10 mouse cellular contexts compared by ENCODE assay signal in the genomic region with DNA sequence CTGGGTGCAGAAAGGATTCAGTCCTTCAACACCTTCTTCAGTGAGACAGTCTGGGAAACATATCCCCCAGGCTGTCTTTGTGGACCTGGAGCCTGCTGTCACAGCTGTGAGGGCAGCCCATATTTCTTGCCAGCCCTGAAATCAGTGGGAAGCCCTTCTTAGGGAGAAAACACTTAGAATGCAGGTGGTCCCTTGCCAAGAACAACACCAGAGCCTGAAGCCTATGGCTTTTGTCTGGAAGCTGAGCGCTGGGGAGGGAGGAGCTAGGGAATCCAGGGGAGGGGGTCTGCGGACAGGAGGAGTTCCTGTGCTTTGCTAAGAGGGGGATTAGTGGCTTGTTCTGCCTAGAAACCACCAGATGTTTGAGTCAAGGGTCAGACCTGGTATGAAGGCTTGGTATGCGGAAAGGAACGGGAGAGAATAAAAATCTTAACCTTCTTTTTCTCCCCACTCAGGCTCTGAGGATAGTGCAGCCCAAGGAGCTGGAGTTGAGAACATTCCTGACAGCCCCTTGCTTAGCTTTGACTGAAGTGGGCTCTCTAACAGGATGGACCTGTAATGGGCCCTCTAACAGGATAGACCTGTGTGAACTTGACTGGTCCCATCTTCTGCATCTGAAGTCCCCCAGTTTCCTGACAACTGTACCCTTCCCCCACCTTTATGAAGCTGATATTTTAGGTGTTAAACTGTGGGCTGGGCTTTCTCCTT. TPM values are rescaled to one million over a fixed set of nuclear protein-coding genes. Genes with fewer than 3 reads are reported as not detected.
DNase-seq lines count a peak whose midpoint lies in the region; ATAC-seq and TF ChIP-seq lines count a peak whose summit lies in the region.
"Had no signal": no experiment of that assay in that cellular context is flagged by ENCODE, and none has a peak within 500 bp of the region (broad histone marks: within the 10 kb centered on the region; RNA-seq: fewer than 3 reads in every experiment).

No protein-coding gene starts in this region.

- no peak for TF ChIP-seq POLR2A in kidney, adult 2 months (IDR thresholded peaks at IDR 0.05; ENCODE audit: low read depth, low read length)

- WGBS in kidney, adult 2 months = 43% methylated on average over 4 of the region's 4 CpGs
- WGBS in embryonic facial prominence, embryonic 14.5 days = 8% methylated on average over 4 of the region's 4 CpGs
- 14% methylated on average over 4 of the region's 4 CpGs for WGBS in kidney, embryonic 16.5 days

- H3K27me3 ChIP-seq in kidney, adult 2 months (replicated peaks; ENCODE audit: control insufficient read depth, insufficient read depth, low read length) = no peaks in the 10 kb centered on the region
- peaks cover 18% of the 10 kb centered on the region for H3K27me3 ChIP-seq in embryonic facial prominence, embryonic 14.5 days (replicated peaks; ENCODE audit: control insufficient read depth, insufficient read depth, low read length)
- peaks cover 9% of the 10 kb centered on the region; the same call in 1 of the 2 replicates for H3K27me3 ChIP-seq in kidney, embryonic 16.5 days (ENCODE audit: insufficient read depth, low read length)

- no peak for TF ChIP-seq CTCF in kidney, adult 2 months (conservative IDR thresholded peaks at IDR 0.05; ENCODE audit: insufficient read depth, insufficient read length, low read depth, low read length)

- DNase-seq in kidney, adult 2 months = peak; percentile 18
- no peak for DNase-seq in kidney, adult 18-20 months
- DNase-seq in embryonic facial prominence, embryonic 14.5 days (ENCODE audit: low spot score) = peak; percentile 93
- DNase-seq in neural tube, embryonic 10.5 days (ENCODE audit: extremely low spot score, low spot score) = peak; percentile 49
- no peak for DNase-seq in frontal cortex, postnatal 36 days (ENCODE audit: low spot score in 2 of 2)
- DNase-seq in T-cell, adult 2 months (ENCODE audit: low spot score) = no peak
- DNase-seq: cerebellum, adult 2 months had no signal

- H3K9ac ChIP-seq in embryonic facial prominence, embryonic 14.5 days (ENCODE audit: low read depth, low read length) = no peak overlapping the region
- H3K9ac ChIP-seq in kidney, embryonic 16.5 days (replicated peaks; ENCODE audit: low read length) = 0 out of 2 replicates have a peak overlapping the region, but pooled peaks have one; percentile 22

- 0 out of 2 replicates have a peak overlapping the region, but pooled peaks have one; percentile 7 for H3K27ac ChIP-seq in kidney, adult 2 months (ENCODE audit: insufficient read depth, low read depth, low read length)
- H3K27ac ChIP-seq in embryonic facial prominence, embryonic 14.5 days (replicated peaks; ENCODE audit: low read depth, low read length) = peak overlapping the region; percentile 79
- peak overlapping the region; percentile 83 for H3K27ac ChIP-seq in kidney, embryonic 16.5 days (ENCODE audit: low read length)

- H3K4me3 ChIP-seq in kidney, adult 2 months (ENCODE audit: insufficient read depth, low read depth, low read length) = no peak overlapping the region
- no peak overlapping the region for H3K4me3 ChIP-seq in embryonic facial prominence, embryonic 14.5 days (ENCODE audit: low read depth, low read length)
- no peak overlapping the region for H3K4me3 ChIP-seq in kidney, embryonic 16.5 days (ENCODE audit: low read length)

- H3K36me3 ChIP-seq in kidney, adult 2 months (ENCODE audit: control insufficient read depth, insufficient read depth, low read length) = no peaks in the 10 kb centered on the region
- no peaks in the 10 kb centered on the region for H3K36me3 ChIP-seq in embryonic facial prominence, embryonic 14.5 days (ENCODE audit: control insufficient read depth, insufficient read depth, low read length)
- no peaks in the 10 kb centered on the region for H3K36me3 ChIP-seq in kidney, embryonic 16.5 days (ENCODE audit: insufficient read depth, low read length)

- peak; percentile 58 for ATAC-seq in embryonic facial prominence, embryonic 14.5 days (ENCODE audit: low read depth)
- ATAC-seq in kidney, embryonic 16.5 days (ENCODE audit: low FRiP score, low TSS enrichment) = peak; percentile 77
- no peak for ATAC-seq in megakaryocyte-erythroid progenitor cell, adult 5-6 weeks (replicated peaks; ENCODE audit: low FRiP score, low TSS enrichment, poor library complexity, severe bottlenecking)

- no peaks in the 10 kb centered on the region for H3K9me3 ChIP-seq in embryonic facial prominence, embryonic 14.5 days (ENCODE audit: control insufficient read depth, low read length)
- H3K9me3 ChIP-seq in kidney, embryonic 16.5 days (ENCODE audit: low read length) = no peaks in the 10 kb centered on the region

- peak overlapping the region; percentile 11; the same call in 1 of the 2 replicates for H3K4me2 ChIP-seq in embryonic facial prominence, embryonic 14.5 days (ENCODE audit: low read depth, low read length)
- H3K4me2 ChIP-seq in kidney, embryonic 16.5 days (replicated peaks; ENCODE audit: low read depth, low read length) = no peak overlapping the region; the same call in 1 of the 2 replicates

- H3K4me1 ChIP-seq in kidney, adult 2 months (ENCODE audit: control insufficient read depth, insufficient read depth, low read length) = no peaks in the 10 kb centered on the region
- H3K4me1 ChIP-seq in embryonic facial prominence, embryonic 14.5 days (ENCODE audit: control insufficient read depth, insufficient read depth, low read length) = peaks cover 21% of the 10 kb centered on the region
- peaks cover 26% of the 10 kb centered on the region for H3K4me1 ChIP-seq in kidney, embryonic 16.5 days (ENCODE audit: insufficient read depth, low read length)

RNA-seq across cellular contexts. Expression of a gene that starts 22.2 kb away (rescaled TPM):
- 16.1 and 17.9 TPM in 2 replicates for polyA plus RNA-seq in kidney, adult 2 months (2012; rRNA removed)
- 42.9 and 44.6 TPM in 2 replicates for polyA plus RNA-seq in embryonic facial prominence, embryonic 14.5 days (2014; fragmentation: Nextera tagmentation; extraction: Ambion mirVana)
- polyA plus RNA-seq in kidney, embryonic 16.5 days (2015; fragmentation: Nextera tagmentation; extraction: Ambion mirVana) = 46.9 and 47.0 TPM in 2 replicates
- 16.3 and 31.0 TPM in 2 replicates for total RNA-seq in megakaryocyte-erythroid progenitor cell, adult 5-6 weeks (2014; fragmentation: Nextera tagmentation)
- 20.9 and 21.3 TPM in 2 replicates for total RNA-seq in megakaryocyte-erythroid progenitor cell, adult 5-6 weeks (2017)

RNA-seq across cellular contexts. Expression of a gene that starts 32.8 kb away (rescaled TPM):
- polyA plus RNA-seq in kidney, adult 2 months (2012; rRNA removed) = 0.11 TPM in 1 of 2 replicates, not detected in the other
- not detected in 2 replicates for polyA plus RNA-seq in embryonic facial prominence, embryonic 14.5 days (2014; fragmentation: Nextera tagmentation; extraction: Ambion mirVana)
- polyA plus RNA-seq in kidney, embryonic 16.5 days (2015; fragmentation: Nextera tagmentation; extraction: Ambion mirVana) = not detected in 2 replicates
- not detected in 2 replicates for total RNA-seq in megakaryocyte-erythroid progenitor cell, adult 5-6 weeks (2014; fragmentation: Nextera tagmentation)
- total RNA-seq in megakaryocyte-erythroid progenitor cell, adult 5-6 weeks (2017) = not detected in 2 replicates
- total RNA-seq: neutrophil, adult 5-6 weeks had no signal
- polyA plus RNA-seq: cerebellum, adult 2 months had no signal

RNA-seq across cellular contexts. Expression of a gene that starts 43.3 kb away (rescaled TPM):
- 6.1 and 6.2 TPM in 2 replicates for polyA plus RNA-seq in kidney, adult 2 months (2012; rRNA removed)
- 63.0 and 68.5 TPM in 2 replicates for polyA plus RNA-seq in embryonic facial prominence, embryonic 14.5 days (2014; fragmentation: Nextera tagmentation; extraction: Ambion mirVana)
- polyA plus RNA-seq in kidney, embryonic 16.5 days (2015; fragmentation: Nextera tagmentation; extraction: Ambion mirVana) = 47.4 and 55.4 TPM in 2 replicates
- total RNA-seq in megakaryocyte-erythroid progenitor cell, adult 5-6 weeks (2014; fragmentation: Nextera tagmentation) = 35.0 and 42.7 TPM in 2 replicates
- 25.5 and 41.3 TPM in 2 replicates for total RNA-seq in megakaryocyte-erythroid progenitor cell, adult 5-6 weeks (2017)

Comparison
In these comparisons a context has a peak if more than half of its experiments do, and no peak if none do; other contexts are left out.
1. DNase-seq: peak in kidney, adult 2 months (single experiment), embryonic facial prominence, embryonic 14.5 days (single experiment) and neural tube, embryonic 10.5 days (single experiment); none in kidney, adult 18-20 months (single experiment), frontal cortex, postnatal 36 days (0 of 2) and T-cell, adult 2 months (single experiment).
2. H3K27ac ChIP-seq: peak in every context shown above with its lines; median percentile 83 in kidney, embryonic 16.5 days; 79 in embryonic facial prominence, embryonic 14.5 days; 7 in kidney, adult 2 months.